Mouse (Mus musculus): ENCODE measurements around the gene Cd300e. TPM values are rescaled to one million over a fixed set of nuclear protein-coding genes. Genes with fewer than 3 reads are reported as not detected.

Gene Cd300e
- 0.98 and 1.4 TPM in 2 replicates for polyA plus RNA-seq (2012; ENCODE audit: low replicate concordance)

GRCm38 (mm10) chr11:115062077-115062476 lies at the start of gene Cd300e:
Cd300e (minus strand) TSS chr11:115062177.

DNA sequence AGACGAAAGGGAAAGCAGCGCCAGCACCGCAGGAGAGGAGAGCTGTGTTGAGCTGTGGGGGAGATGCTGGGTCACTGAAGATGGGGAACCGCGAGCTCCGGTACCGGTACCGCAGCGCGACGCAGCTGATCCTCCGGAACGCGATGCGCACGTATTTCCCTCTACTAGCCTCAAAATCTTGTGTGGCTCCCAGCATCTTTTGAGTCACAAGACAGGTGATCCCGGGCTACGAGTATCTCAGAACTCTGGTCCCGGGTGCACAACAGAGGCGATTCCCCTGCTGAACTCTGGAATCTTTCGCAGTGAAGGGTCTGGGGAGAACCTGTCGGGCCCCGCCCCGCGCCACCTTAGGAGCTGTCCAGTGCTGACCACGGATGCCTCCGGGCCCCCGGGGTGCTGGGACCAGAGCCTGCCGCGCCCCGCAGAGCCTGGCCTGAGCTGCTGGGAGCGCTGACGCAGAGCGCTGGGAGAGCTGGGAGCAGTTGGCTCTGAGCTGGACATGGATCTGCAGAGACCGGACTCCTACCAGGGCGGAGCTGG lies 29.5 kb upstream of the Cd300e start, which contains the start of gene Rab37:
TSS of gene Rab37 (plus strand) at position 70 of the 540 bp plus-strand sequence.

GRCm38 (mm10) chr11:115048259-115048658 lies 13.7 kb downstream of the Cd300e start, which contains the start of gene Cd300ld3:
Cd300ld3 (minus strand) TSS chr11:115048409.

DNA sequence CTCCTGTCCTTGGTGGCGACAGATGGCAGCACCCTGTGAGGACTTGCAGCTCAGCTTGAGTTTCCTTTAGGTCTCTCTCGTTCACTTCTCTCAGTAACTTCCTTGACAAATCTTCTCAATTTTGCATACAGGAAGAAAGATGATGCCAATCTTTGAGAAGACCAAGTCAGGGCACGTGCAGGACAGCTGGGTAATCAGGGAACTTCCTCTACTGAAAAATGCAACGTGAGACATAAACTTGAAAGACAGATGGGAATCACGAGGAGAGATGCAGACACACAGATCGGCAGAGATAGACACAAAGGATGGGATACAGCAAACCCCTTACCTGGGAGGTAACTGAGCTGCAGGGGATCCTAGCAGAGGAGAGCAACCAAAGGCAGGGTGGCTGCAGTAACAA lies 24.3 kb downstream of the Cd300e start, which contains the start of gene Cd300ld5:
TSS of gene Cd300ld5 (minus strand) at position 101 of the 400 bp plus-strand sequence.

DNA sequence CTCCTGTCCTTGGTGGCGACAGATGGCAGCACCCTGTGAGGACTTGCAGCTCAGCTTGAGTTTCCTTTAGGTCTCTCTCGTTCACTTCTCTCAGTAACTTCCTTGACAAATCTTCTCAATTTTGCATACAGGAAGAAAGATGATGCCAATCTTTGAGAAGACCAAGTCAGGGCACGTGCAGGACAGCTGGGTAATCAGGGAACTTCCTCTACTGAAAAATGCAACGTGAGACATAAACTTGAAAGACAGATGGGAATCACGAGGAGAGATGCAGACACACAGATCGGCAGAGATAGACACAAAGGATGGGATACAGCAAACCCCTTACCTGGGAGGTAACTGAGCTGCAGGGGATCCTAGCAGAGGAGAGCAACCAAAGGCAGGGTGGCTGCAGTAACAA lies 35.1 kb downstream of the Cd300e start, which contains the start of gene Cd300ld4:
TSS of gene Cd300ld4 (minus strand) at position 101 of the 400 bp plus-strand sequence.

GRCm38 (mm10) chr11:115016093-115016492 lies 45.9 kb downstream of the Cd300e start, which contains the start of gene Cd300ld2:
Cd300ld2 (minus strand) TSS chr11:115016193.

Other genes starting within 250 kb of the Cd300e start
- 2.2 and 2.4 TPM in 2 replicates for gene Gprc5c, start 211.0 kb downstream of the Cd300e start, polyA plus RNA-seq (2012; ENCODE audit: low replicate concordance)
- gene Cd300a, start 172.1 kb downstream of the Cd300e start, polyA plus RNA-seq (2012; ENCODE audit: low replicate concordance) = 5.7 and 7.1 TPM in 2 replicates
- gene Cd300lb, start 127.8 kb downstream of the Cd300e start, polyA plus RNA-seq (2012; ENCODE audit: low replicate concordance) = 4.0 and 11.4 TPM in 2 replicates
- gene Cd300c, start 93.0 kb downstream of the Cd300e start, polyA plus RNA-seq (2012; ENCODE audit: low replicate concordance) = 0.28 and 0.65 TPM in 2 replicates
- 0.70 and 0.89 TPM in 2 replicates for gene Cd300ld, start 72.3 kb downstream of the Cd300e start, polyA plus RNA-seq (2012; ENCODE audit: low replicate concordance)
- gene Cd300c2, start 60.3 kb downstream of the Cd300e start, polyA plus RNA-seq (2012; ENCODE audit: low replicate concordance) = 2.3 and 2.7 TPM in 2 replicates
- gene Cd300ld2, start 46.0 kb downstream of the Cd300e start, polyA plus RNA-seq (2012; ENCODE audit: low replicate concordance) = not detected in 2 replicates
- not detected in 2 replicates for gene Cd300ld4, start 35.2 kb downstream of the Cd300e start, polyA plus RNA-seq (2012; ENCODE audit: low replicate concordance)
- gene Cd300ld5, start 24.4 kb downstream of the Cd300e start, polyA plus RNA-seq (2012; ENCODE audit: low replicate concordance) = 2.4 TPM in 1 of 2 replicates, not detected in the other
- gene Cd300ld3, start 13.8 kb downstream of the Cd300e start, polyA plus RNA-seq (2012; ENCODE audit: low replicate concordance) = 4.6 and 5.0 TPM in 2 replicates
- gene Rab37, start 29.3 kb upstream of the Cd300e start, polyA plus RNA-seq (2012; ENCODE audit: low replicate concordance) = 16.0 and 19.2 TPM in 2 replicates
- gene Cd300lf, start 71.8 kb upstream of the Cd300e start, polyA plus RNA-seq (2012; ENCODE audit: low replicate concordance) = 9.6 and 10.1 TPM in 2 replicates
- 226 and 228 TPM in 2 replicates for gene Slc9a3r1, start 101.2 kb upstream of the Cd300e start, polyA plus RNA-seq (2012; ENCODE audit: low replicate concordance)
- gene Tmem104, start 125.3 kb upstream of the Cd300e start, polyA plus RNA-seq (2012; ENCODE audit: low replicate concordance) = 17.0 and 23.5 TPM in 2 replicates
- 12.2 and 13.9 TPM in 2 replicates for gene Nat9, start 125.7 kb upstream of the Cd300e start, polyA plus RNA-seq (2012; ENCODE audit: low replicate concordance)
- gene Grin2c, start 205.1 kb upstream of the Cd300e start, polyA plus RNA-seq (2012; ENCODE audit: low replicate concordance) = 0.73 and 1.1 TPM in 2 replicates
- gene Fdxr, start 214.9 kb upstream of the Cd300e start, polyA plus RNA-seq (2012; ENCODE audit: low replicate concordance) = 27.3 and 45.0 TPM in 2 replicates
- 0.40 and 0.51 TPM in 2 replicates for gene Fads6, start 235.5 kb upstream of the Cd300e start, polyA plus RNA-seq (2012; ENCODE audit: low replicate concordance)
- not detected in 2 replicates for gene Otop2, start 245.0 kb upstream of the Cd300e start, polyA plus RNA-seq (2012; ENCODE audit: low replicate concordance)